Mouse (Mus musculus) G1E-ER4 (cell line): ENCODE measurements around the gene Gm28510. TPM values are rescaled to one million over a fixed set of nuclear protein-coding genes. Genes with fewer than 3 reads are reported as not detected.
"Not testable (repeated sequence)": the region's sequence is repeated elsewhere in the genome, so short reads cannot be mapped to it uniquely, and the experiment has no call there.

Experiments
- GATA1 ChIP-seq: IDR thresholded peaks from one replicate; pipeline ENCODE4 v1.8.0; 2012; ENCODE audit warnings: low read length, inconsistent platforms
- polyA plus RNA-seq: library from polyadenylated mRNA; stranded (reverse); fragments of >175 nt; gene quantifications from 2 replicates; pipeline ENCODE4 v1.2.3, GENCODE M21; 2012

The Gm28510 gene
- not detected in 2 replicates for polyA plus RNA-seq

DNA sequence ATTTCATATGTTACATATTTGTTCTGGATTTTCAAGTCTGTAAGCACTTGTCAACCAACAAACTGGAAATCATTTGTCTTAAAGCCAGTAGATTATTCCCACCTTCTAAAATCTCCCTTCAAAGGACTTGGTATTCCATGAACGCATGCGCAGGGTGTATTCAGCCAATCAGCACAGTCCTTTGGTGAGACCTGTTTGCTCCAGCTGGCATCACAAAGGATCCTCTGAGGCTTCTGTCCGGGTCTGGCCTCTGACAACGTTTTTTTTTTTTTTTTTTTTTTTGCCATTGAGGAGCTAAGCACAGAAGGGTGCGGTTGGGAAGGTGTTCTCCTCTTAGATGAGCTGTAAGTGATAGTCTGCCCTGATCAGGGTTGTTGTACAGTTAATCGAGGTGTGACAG lies at the start of gene Gm28510:
Gene Gm28510, plus strand, starts transcription at position 301 of the 400 bp plus-strand sequence.
- not testable (repeated sequence) for TF ChIP-seq GATA1

Other genes with a start within 250 kb of the Gm28510 start
- gene Gm20834, start 88.1 kb upstream of the Gm28510 start, polyA plus RNA-seq, result not detected in 2 replicates
- gene Gm20737, start 123.3 kb downstream of the Gm28510 start, polyA plus RNA-seq, result not detected in 2 replicates
- not detected in 2 replicates for gene Gm21775, start 140.7 kb downstream of the Gm28510 start, polyA plus RNA-seq
- not detected in 2 replicates for gene Gm21900, start 203.6 kb downstream of the Gm28510 start, polyA plus RNA-seq